Mouse (Mus musculus) neural tube, embryonic 11.5 days (tissue): ENCODE measurements around the gene L3mbtl1. TPM values are rescaled to one million over a fixed set of nuclear protein-coding genes. Genes with fewer than 3 reads are reported as not detected.

ENCODE experiments used
- ATAC-seq: fragments of 200-750 bp; cut with Nextera tagmentation; 2 replicates; pipeline ENCODE4 v1.8.0; 2017; ENCODE audit warnings: moderate number of reproducible peaks, mild to moderate bottlenecking, moderate TSS enrichment, moderate library complexity; ENCODE audit not compliant: insufficient read depth, low FRiP score, low TSS enrichment
- DNase-seq: peaks from one replicate; pipeline ENCODE4 v3.0.0-alpha.2; 2015; ENCODE audit warnings: low spot score
- H3K27ac ChIP-seq: fragments of 300-500 bp; sonication (generic); 2 replicates; pipeline ENCODE4 v1.5.1; 2014; ENCODE audit warnings: low read depth, mild to moderate bottlenecking, low read length
- H3K27me3 ChIP-seq: fragments of 300-500 bp; sonication (generic); 2 replicates; pipeline ENCODE4 v1.6.1; 2014; ENCODE audit warnings: mild to moderate bottlenecking, low read length, mixed read lengths; ENCODE audit not compliant: control insufficient read depth, insufficient read depth
- H3K36me3 ChIP-seq: fragments of 300-500 bp; sonication (generic); 2 replicates; pipeline ENCODE4 v1.6.1; 2014; ENCODE audit warnings: mild to moderate bottlenecking, low read length, moderate library complexity, mixed read lengths; ENCODE audit not compliant: control insufficient read depth, insufficient read depth
- H3K4me1 ChIP-seq: fragments of 300-500 bp; sonication (generic); 2 replicates; pipeline ENCODE4 v1.6.1; 2014; ENCODE audit warnings: low read length, mixed read lengths; ENCODE audit not compliant: control insufficient read depth, insufficient read depth
- H3K4me2 ChIP-seq: fragments of 300-500 bp; sonication (generic); 2 replicates; pipeline ENCODE4 v1.6.1; 2014; ENCODE audit warnings: low read depth, mild to moderate bottlenecking, moderate library complexity
- H3K4me3 ChIP-seq: fragments of 300-500 bp; sonication (generic); 2 replicates; pipeline ENCODE4 v1.5.1; 2014; ENCODE audit warnings: low read depth, low read length
- H3K9ac ChIP-seq: fragments of 300-500 bp; sonication (generic); 2 replicates; pipeline ENCODE4 v1.6.1; 2014; ENCODE audit warnings: mild to moderate bottlenecking, low read length
- H3K9me3 ChIP-seq: fragments of 300-500 bp; sonication (generic); 2 replicates; pipeline ENCODE4 v1.6.1; 2016; ENCODE audit warnings: low read length; ENCODE audit not compliant: control insufficient read depth
- WGBS: fragments of 180-500 bp; shearing (Covaris S2); extraction: QIAGEN DNeasy Blood & Tissue Kit; methylation state at CpG from one replicate; pipeline ENCODE4 v1.1.7; 2014; 5-methylcytosine and 5-hydroxymethylcytosine counted together
- polyA plus RNA-seq: library from polyadenylated mRNA; unstranded; fragments of >200 nt; fragmentation: Nextera tagmentation; extraction: Ambion mirVana; gene quantifications from 2 replicates; pipeline ENCODE4 v1.2.1, GENCODE M21; 2014

Gene L3mbtl1
- polyA plus RNA-seq, 1 experiment from 2014 or later: 0.05 TPM

DNA sequence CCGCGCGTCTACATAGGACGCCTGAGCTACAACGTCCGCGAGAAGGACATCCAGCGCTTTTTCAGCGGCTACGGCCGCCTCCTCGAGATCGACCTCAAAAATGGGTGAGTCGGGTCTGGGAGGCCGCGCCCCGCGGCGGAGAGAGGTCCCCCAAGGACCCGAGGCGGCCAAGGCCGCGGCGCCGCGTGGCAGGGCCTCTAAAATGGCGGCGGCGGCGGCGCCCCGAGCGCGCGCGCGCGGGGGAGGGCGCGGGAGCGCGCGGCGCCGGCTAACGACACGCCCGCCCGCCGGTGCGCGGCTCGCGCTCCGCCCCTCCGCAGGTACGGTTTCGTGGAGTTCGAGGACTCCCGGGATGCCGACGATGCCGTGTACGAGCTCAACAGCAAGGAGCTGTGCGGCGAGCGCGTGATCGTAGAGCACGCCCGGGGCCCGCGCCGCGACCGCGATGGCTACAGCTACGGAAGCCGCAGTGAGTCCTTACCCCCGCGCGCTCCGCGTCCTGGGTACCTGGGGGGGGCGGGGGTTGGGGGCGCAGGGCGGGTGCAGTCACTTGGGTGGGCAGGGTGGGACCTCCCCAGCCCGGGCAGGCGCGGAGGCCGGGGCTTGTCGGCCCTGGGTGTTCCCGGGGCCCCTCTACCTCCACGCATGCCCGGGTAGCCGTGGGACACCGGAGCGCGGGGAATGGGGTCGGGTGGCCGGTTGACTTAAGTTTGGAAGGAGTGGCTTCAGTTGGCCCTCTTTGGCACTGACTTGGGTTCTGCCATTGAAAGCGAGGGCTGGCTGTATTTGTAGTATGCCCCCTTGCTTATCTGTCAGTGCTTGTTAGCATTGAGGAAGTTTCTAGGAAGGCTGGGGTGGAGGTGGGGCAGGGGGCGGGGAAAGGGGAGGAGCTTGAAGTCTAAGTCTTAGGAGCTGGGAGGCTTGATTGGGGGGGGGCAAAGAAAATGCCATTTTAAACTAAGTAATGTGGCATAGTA, 11.3 kb upstream of the L3mbtl1 start:
- 0 out of 2 replicates have a peak, but pooled peaks cover 6% of the 10 kb centered on the region for H3K36me3 ChIP-seq
- peak overlapping the region; percentile 81 for H3K4me2 ChIP-seq
- peak overlapping the region; percentile 100 for H3K9ac ChIP-seq
- H3K9me3 ChIP-seq: no peaks in the 10 kb centered on the region
- H3K4me3 ChIP-seq: peak overlapping the region; percentile 99
- peak; percentile 62 for DNase-seq
- peaks cover 12% of the 10 kb centered on the region for H3K4me1 ChIP-seq
- ATAC-seq: peak; percentile 49
- H3K27me3 ChIP-seq: no peaks in the 10 kb centered on the region
- peak overlapping the region; percentile 98 for H3K27ac ChIP-seq
- WGBS: 0% methylated on average over 50 of the region's 103 CpGs

DNA sequence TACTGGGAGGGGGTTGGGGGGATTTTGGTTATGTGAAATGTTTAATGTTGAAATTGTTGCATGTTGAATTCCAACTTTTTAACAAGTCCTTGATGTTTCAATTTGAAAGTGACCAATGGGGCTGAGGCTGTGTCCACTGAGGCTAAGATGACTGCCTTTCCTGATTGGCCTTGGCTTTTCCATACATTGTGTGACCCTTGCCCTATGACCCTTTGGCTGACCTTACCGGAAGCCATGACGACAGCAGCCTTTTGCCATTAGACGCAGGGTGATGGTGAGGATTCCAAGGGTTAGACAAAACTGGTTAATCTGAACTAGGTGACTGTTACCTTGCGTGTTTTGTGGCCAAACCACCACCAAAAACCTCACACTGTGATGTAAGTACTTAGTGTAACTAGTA, 10.6 kb upstream of the L3mbtl1 start:
- Histone ChIP-seq H3K4me3 (peak overlapping the region; percentile 99), H3K27ac (no peak overlapping the region), H3K4me2 (peak overlapping the region; percentile 81), H3K4me1 (peaks cover 12% of the 10 kb centered on the region), H3K36me3 (peaks cover 10% of the 10 kb centered on the region), H3K27me3 (no peaks in the 10 kb centered on the region), H3K9me3 (no peaks in the 10 kb centered on the region), H3K9ac (peak overlapping the region; percentile 100)
- DNase-seq (no peak), ATAC-seq (no peak)
- WGBS: 49% methylated on average over 4 of the region's 4 CpGs

DNA sequence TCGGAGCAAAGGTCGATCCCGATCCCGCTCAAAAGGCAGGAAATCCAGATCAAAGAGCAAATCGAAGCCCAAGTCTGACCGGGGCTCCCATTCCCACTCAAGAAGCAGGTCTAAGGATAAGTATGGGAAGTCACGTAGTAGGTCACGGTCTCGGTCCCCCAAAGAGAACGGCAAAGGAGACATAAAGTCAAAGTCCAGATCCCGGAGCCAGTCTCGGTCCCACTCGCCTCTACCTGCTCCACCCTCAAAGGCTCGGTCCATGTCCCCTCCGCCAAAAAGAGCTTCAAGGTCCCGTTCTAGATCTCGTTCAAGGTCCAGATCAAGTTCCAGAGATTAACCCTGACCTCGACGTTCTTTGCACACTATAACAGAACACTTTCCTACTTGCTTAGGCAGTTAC, 8.9 kb upstream of the L3mbtl1 start:
- Histone ChIP-seq H3K9ac (no peak overlapping the region), H3K4me3 (no peak overlapping the region), H3K4me2 (no peak overlapping the region), H3K4me1 (peaks cover 12% of the 10 kb centered on the region), H3K9me3 (no peaks in the 10 kb centered on the region), H3K27me3 (no peaks in the 10 kb centered on the region), H3K27ac (no peak overlapping the region), H3K36me3 (peaks cover 10% of the 10 kb centered on the region)
- WGBS: 95% methylated on average over 19 of the region's 19 CpGs
- ATAC-seq (no peak), DNase-seq (no peak)

DNA sequence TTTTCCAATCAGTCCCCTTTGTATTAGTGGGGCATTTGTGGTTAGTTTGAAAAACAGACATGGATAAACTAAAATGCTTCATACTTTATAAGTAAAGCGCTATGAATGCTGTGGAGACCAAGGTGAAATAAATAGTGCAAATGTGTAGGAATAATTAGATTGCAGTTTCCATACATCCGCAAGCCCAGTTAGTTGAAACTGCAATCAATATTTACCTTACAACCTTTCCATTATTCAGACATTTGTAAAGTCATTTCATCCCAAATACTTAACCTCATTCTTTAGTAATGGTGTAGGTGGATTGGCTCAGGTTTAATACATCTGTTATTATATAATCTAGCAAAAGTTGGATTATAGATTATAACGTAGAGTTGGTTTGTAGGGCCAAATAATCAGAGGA, 7.6 kb upstream of the L3mbtl1 start:
- H3K27ac ChIP-seq: no peak overlapping the region
- peaks cover 12% of the 10 kb centered on the region for H3K36me3 ChIP-seq
- H3K27me3 ChIP-seq: no peaks in the 10 kb centered on the region
- ATAC-seq: no peak
- WGBS: 96% methylated on average over 3 of the region's 3 CpGs
- no peak overlapping the region for H3K9ac ChIP-seq
- peaks cover 5% of the 10 kb centered on the region for H3K4me1 ChIP-seq
- no peak overlapping the region for H3K4me3 ChIP-seq
- H3K9me3 ChIP-seq: no peaks in the 10 kb centered on the region
- H3K4me2 ChIP-seq: no peak overlapping the region
- DNase-seq: no peak

DNA sequence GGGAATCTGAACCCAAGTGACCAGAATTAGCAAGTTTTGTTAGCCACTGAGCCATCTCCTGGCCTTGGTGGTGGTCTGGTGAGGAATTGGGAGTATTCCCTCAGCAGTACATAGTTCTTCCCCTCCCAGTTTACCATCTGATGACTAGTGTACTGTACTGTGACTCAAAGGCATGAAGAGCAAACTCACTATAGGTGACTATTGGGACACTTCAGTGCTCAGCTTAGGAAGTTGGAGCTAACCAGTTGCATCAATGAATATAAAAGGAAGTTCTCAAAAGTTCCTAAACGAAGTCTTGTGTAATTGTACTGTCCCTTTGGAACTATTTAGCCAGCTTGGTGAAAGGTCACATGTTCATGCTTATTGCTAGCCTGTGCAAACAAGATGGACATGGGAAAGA, 3.7 kb upstream of the L3mbtl1 start:
- Histone ChIP-seq H3K27me3 (peaks cover 15% of the 10 kb centered on the region), H3K4me1 (0 out of 2 replicates have a peak, but pooled peaks cover 2% of the 10 kb centered on the region), H3K4me2 (no peak overlapping the region), H3K9ac (no peak overlapping the region), H3K27ac (no peak overlapping the region), H3K9me3 (no peaks in the 10 kb centered on the region), H3K4me3 (no peak overlapping the region), H3K36me3 (peaks cover 6% of the 10 kb centered on the region)
- no peak for DNase-seq
- no peak for ATAC-seq
- 87% methylated on average over 1 of the region's 1 CpGs for WGBS

DNA sequence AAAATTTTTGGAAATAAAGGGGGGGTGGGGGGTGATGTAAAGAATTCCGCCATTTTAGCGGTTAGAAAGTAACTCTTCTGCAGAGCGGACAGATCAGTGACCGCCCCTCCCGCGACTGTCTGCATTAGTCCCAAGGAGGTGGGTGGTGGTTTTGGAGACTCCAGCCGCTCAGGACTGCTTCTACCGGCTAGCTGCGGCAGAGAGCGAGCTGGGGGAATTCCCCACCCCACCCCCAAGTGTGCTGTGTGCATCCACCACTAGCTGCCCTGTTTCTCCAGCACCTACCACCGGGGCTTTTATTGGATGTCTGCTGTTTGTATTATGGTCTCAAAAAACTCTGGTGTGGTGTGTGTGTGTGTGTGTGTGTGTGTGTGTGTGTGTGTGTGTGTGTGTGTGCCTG, 659 bp downstream of the L3mbtl1 start:
- Histone ChIP-seq H3K27me3 (peaks cover 15% of the 10 kb centered on the region), H3K9ac (no peak overlapping the region)
- WGBS: 10% methylated on average over 11 of the region's 11 CpGs

DNA sequence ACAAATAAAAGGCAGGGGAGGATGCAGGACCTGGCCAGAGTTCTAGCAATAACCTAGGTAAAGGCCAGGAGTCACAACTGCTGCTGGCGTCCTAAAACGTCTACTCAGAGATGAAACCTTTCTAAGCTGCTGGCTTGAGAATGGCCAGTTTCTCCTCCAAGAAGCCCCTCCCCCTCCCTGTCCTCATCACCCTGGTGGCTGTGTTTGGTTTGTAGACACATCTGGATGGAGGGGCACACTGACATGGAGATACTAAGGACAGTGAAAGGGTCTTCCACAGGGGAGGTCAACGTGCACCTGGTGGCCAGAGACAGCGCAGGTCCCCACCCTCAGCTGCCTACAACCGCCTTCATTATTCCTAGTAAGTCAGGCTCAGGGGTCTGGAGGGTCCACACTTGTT, 3.7 kb downstream of the L3mbtl1 start:
- no peak for ATAC-seq
- H3K4me1 ChIP-seq: 0 out of 2 replicates have a peak, but pooled peaks cover 2% of the 10 kb centered on the region
- H3K9me3 ChIP-seq: no peaks in the 10 kb centered on the region
- no peak for DNase-seq
- H3K27ac ChIP-seq: no peak overlapping the region
- H3K36me3 ChIP-seq: no peaks in the 10 kb centered on the region
- H3K27me3 ChIP-seq: peaks cover 12% of the 10 kb centered on the region
- no peak overlapping the region for H3K4me3 ChIP-seq
- H3K4me2 ChIP-seq: no peak overlapping the region
- 86% methylated on average over 5 of the region's 5 CpGs for WGBS
- no peak overlapping the region for H3K9ac ChIP-seq

More for the DNA sequence above, 659 bp downstream of the L3mbtl1 start:
- H3K4me3 ChIP-seq: no peak overlapping the region
- no peak overlapping the region for H3K27ac ChIP-seq
- no peaks in the 10 kb centered on the region for H3K9me3 ChIP-seq
- 0 out of 2 replicates have a peak, but pooled peaks cover 2% of the 10 kb centered on the region for H3K4me1 ChIP-seq
- peak overlapping the region; percentile 93; the same call in 1 of the 2 replicates for H3K4me2 ChIP-seq
- ATAC-seq (no peak), DNase-seq (no peak)
- H3K36me3 ChIP-seq: 0 out of 2 replicates have a peak, but pooled peaks cover 2% of the 10 kb centered on the region

DNA sequence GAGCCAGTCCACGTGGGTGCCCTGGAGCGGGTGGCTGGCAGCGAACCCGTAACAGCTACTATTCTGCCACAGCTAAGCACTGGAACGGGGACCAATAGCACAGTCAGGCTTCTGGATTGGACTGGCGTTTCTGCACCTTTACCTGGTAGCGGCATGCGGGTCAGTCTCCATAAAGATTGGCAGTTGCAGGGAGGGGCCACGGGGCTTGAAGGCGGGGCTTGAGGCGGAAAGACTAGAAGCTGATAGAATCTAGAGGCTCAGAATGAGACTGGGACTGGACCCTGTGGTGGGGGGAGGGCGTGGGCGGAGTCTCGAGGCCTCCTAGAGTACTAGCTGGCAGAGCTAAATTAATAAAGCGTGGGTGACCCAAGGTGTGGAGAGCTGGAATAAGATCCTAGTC, 4.5 kb downstream of the L3mbtl1 start:
- Histone ChIP-seq H3K4me2 (peak overlapping the region; percentile 20; the same call in 1 of the 2 replicates), H3K36me3 (no peaks in the 10 kb centered on the region), H3K4me1 (no peaks in the 10 kb centered on the region), H3K9ac (no peak overlapping the region), H3K4me3 (peak overlapping the region; percentile 15; the same call in 1 of the 2 replicates), H3K9me3 (no peaks in the 10 kb centered on the region), H3K27ac (no peak overlapping the region), H3K27me3 (peaks cover 12% of the 10 kb centered on the region)
- WGBS: 41% methylated on average over 15 of the region's 15 CpGs
- DNase-seq (no peak), ATAC-seq (no peak)
